9 mouse cellular contexts compared by ENCODE assay signal in genomic region chr17:46644916-46645475, GRCm38 (mm10). TPM values are rescaled to one million over a fixed set of nuclear protein-coding genes. Genes with fewer than 3 reads are reported as not detected.
A peak's percentile ranks its signal among the peaks of the same experiment; 100 is the strongest.
DNase-seq lines count a peak whose midpoint lies in the region; ATAC-seq and TF ChIP-seq lines count a peak whose summit lies in the region.
"Had no signal": no experiment of that assay in that cellular context is flagged by ENCODE, and none has a peak within 500 bp of the region (broad histone marks: within the 10 kb centered on the region; RNA-seq: fewer than 3 reads in every experiment).

No protein-coding gene starts in this region.

- H3K27me3 ChIP-seq in lung, embryonic 15.5 days, result no peaks in the 10 kb centered on the region
- no peaks in the 10 kb centered on the region for H3K27me3 ChIP-seq in stomach, postnatal 0 days (ENCODE audit: control insufficient read depth, insufficient read depth, low read length)

- H3K36me3 ChIP-seq in lung, embryonic 15.5 days, result peaks cover 23% of the 10 kb centered on the region; the same call in 1 of the 2 replicates
- peaks cover 15% of the 10 kb centered on the region; the same call in 1 of the 2 replicates for H3K36me3 ChIP-seq in stomach, postnatal 0 days (ENCODE audit: control insufficient read depth, insufficient read depth, low read length)

- DNase-seq in gastrocnemius, postnatal 10 days, result peak; percentile 60
- DNase-seq in gastrocnemius, postnatal 36 days, result no peak
- DNase-seq in brain, adult 2 months (ENCODE audit: low read depth, low spot score), result peak; percentile 37
- DNase-seq in gastrocnemius, postnatal 14 days, result peak; percentile 48
- peak; percentile 93 to 94 for DNase-seq in kidney, adult 8-10 months
- peak; percentile 90 for DNase-seq in stomach, postnatal 0 days (ENCODE audit: low spot score)
- DNase-seq in T-cell, adult 2 months (ENCODE audit: low spot score), result no peak

- 6% methylated on average over 11 of the region's 11 CpGs for WGBS in lung, embryonic 15.5 days
- 4% methylated on average over 10 of the region's 11 CpGs for WGBS in stomach, postnatal 0 days

- peak overlapping the region; percentile 93 for H3K4me2 ChIP-seq in lung, embryonic 15.5 days
- peak overlapping the region; percentile 95 for H3K4me2 ChIP-seq in stomach, postnatal 0 days (replicated peaks; ENCODE audit: low read depth)

- TF ChIP-seq EP300 in stomach, postnatal 0 days (optimal IDR thresholded peaks at IDR 0.05), result no peak

- no peaks in the 10 kb centered on the region for H3K9me3 ChIP-seq in lung, embryonic 15.5 days
- no peaks in the 10 kb centered on the region for H3K9me3 ChIP-seq in stomach, postnatal 0 days (ENCODE audit: control insufficient read depth, low read length)

- peak overlapping the region; percentile 73 for H3K27ac ChIP-seq in lung, embryonic 15.5 days
- peak overlapping the region; percentile 91 for H3K27ac ChIP-seq in stomach, postnatal 0 days (replicated peaks)

- H3K9ac ChIP-seq in lung, embryonic 15.5 days, result peak overlapping the region; percentile 68
- H3K9ac ChIP-seq in stomach, postnatal 0 days (ENCODE audit: low read length), result peak overlapping the region; percentile 74

- no peak for TF ChIP-seq CTCF in stomach, postnatal 0 days (IDR thresholded peaks at IDR 0.05; ENCODE audit: low read depth)

- peak overlapping the region; percentile 97 for H3K4me3 ChIP-seq in lung, embryonic 15.5 days
- H3K4me3 ChIP-seq in stomach, postnatal 0 days (ENCODE audit: low read depth, low read length), result peak overlapping the region; percentile 60

- ATAC-seq in lung, embryonic 15.5 days (ENCODE audit: borderline replicate concordance, extremely low read depth, low FRiP score, low TSS enrichment), result no peak
- ATAC-seq in stomach, postnatal 0 days (ENCODE audit: low FRiP score, low TSS enrichment), result peak; percentile 82

- H3K4me1 ChIP-seq in lung, embryonic 15.5 days, result peaks cover 32% of the 10 kb centered on the region
- no peaks in the 10 kb centered on the region for H3K4me1 ChIP-seq in stomach, postnatal 0 days (replicated peaks; ENCODE audit: control insufficient read depth, insufficient read depth)

- intact Hi-C loops in gastrocnemius, postnatal 36 days (cut with DNase I), result loop anchor here (5.0 kb wide), 1 partner anchor 77 kb away; no protein-coding TSS in a partner anchor
- intact Hi-C loops in gastrocnemius, postnatal 14 days (cut with DNase I; ENCODE audit: low total_unique reads), result no loop called here

RNA-seq across cellular contexts. Expression of gene Klc4, which starts 0.8 kb away (rescaled TPM):
- total RNA-seq in gastrocnemius, postnatal 10 days (2021), result 10 to 100 TPM; 18.7 to 19.5 TPM
- total RNA-seq in gastrocnemius, postnatal 36 days (2021), result 10 to 100 TPM; 11.7 to 11.8 TPM
- total RNA-seq in gastrocnemius, postnatal 14 days (2021), result 10 to 100 TPM; 13.7 to 14.9 TPM
- 24.9 and 25.8 TPM in 2 replicates for polyA plus RNA-seq in lung, embryonic 15.5 days (2015; fragmentation: Nextera tagmentation; extraction: Ambion mirVana)
- 34.5 and 34.8 TPM in 2 replicates for polyA plus RNA-seq in stomach, postnatal 0 days (2015; fragmentation: Nextera tagmentation; extraction: Ambion mirVana)

RNA-seq across cellular contexts. Expression of gene Mrpl2, which starts 1.0 kb away (rescaled TPM):
- total RNA-seq in gastrocnemius, postnatal 10 days (2021), result 100 to 1,000 TPM; 101 to 117 TPM
- total RNA-seq in gastrocnemius, postnatal 36 days (2021), result 100 to 1,000 TPM in 1 of 2 experiments, 10 to 100 TPM in 1; 99.4 to 102 TPM
- 100 to 1,000 TPM; 102 to 107 TPM for total RNA-seq in gastrocnemius, postnatal 14 days (2021)
- 106 TPM in 2 replicates for polyA plus RNA-seq in lung, embryonic 15.5 days (2015; fragmentation: Nextera tagmentation; extraction: Ambion mirVana)
- 96.4 and 98.8 TPM in 2 replicates for polyA plus RNA-seq in stomach, postnatal 0 days (2015; fragmentation: Nextera tagmentation; extraction: Ambion mirVana)

RNA-seq across cellular contexts. Expression of gene Cul7, which starts 5.1 kb away (rescaled TPM):
- 10 to 100 TPM; 39.8 to 50.5 TPM for total RNA-seq in gastrocnemius, postnatal 10 days (2021)
- 1 to 10 TPM; 5.8 to 5.9 TPM for total RNA-seq in gastrocnemius, postnatal 36 days (2021)
- 10 to 100 TPM; 20.1 to 25.5 TPM for total RNA-seq in gastrocnemius, postnatal 14 days (2021)
- 48.2 and 49.5 TPM in 2 replicates for polyA plus RNA-seq in lung, embryonic 15.5 days (2015; fragmentation: Nextera tagmentation; extraction: Ambion mirVana)
- 12.9 and 14.0 TPM in 2 replicates for polyA plus RNA-seq in stomach, postnatal 0 days (2015; fragmentation: Nextera tagmentation; extraction: Ambion mirVana)

RNA-seq across cellular contexts. Expression of gene Ptk7, which starts 15.7 kb away (rescaled TPM):
- 10 to 100 TPM; 12.6 to 19.3 TPM for total RNA-seq in gastrocnemius, postnatal 10 days (2021)
- under 1 TPM; 0.79 to 0.94 TPM for total RNA-seq in gastrocnemius, postnatal 36 days (2021)
- 1 to 10 TPM; 5.8 to 7.2 TPM for total RNA-seq in gastrocnemius, postnatal 14 days (2021)
- 134 and 142 TPM in 2 replicates for polyA plus RNA-seq in lung, embryonic 15.5 days (2015; fragmentation: Nextera tagmentation; extraction: Ambion mirVana)
- 29.4 and 32.1 TPM in 2 replicates for polyA plus RNA-seq in stomach, postnatal 0 days (2015; fragmentation: Nextera tagmentation; extraction: Ambion mirVana)
- total RNA-seq: neutrophil, adult 5-6 weeks had no signal

RNA-seq across cellular contexts. Expression of gene Rrp36, which starts 29.2 kb away (rescaled TPM):
- 10 to 100 TPM; 12.8 to 18.2 TPM for total RNA-seq in gastrocnemius, postnatal 10 days (2021)
- 1 to 10 TPM; 7.5 to 9.9 TPM for total RNA-seq in gastrocnemius, postnatal 36 days (2021)
- total RNA-seq in gastrocnemius, postnatal 14 days (2021), result 10 to 100 TPM in 1 of 2 experiments, 1 to 10 TPM in 1; 9.5 to 11.8 TPM
- polyA plus RNA-seq in lung, embryonic 15.5 days (2015; fragmentation: Nextera tagmentation; extraction: Ambion mirVana), result 55.1 and 56.2 TPM in 2 replicates
- 37.2 and 38.1 TPM in 2 replicates for polyA plus RNA-seq in stomach, postnatal 0 days (2015; fragmentation: Nextera tagmentation; extraction: Ambion mirVana)

Comparison
In these comparisons a context has a peak if more than half of its experiments do, and no peak if none do; other contexts are left out.
1. DNase-seq: peak in gastrocnemius, postnatal 10 days (single experiment), brain, adult 2 months (single experiment), gastrocnemius, postnatal 14 days (single experiment), kidney, adult 8-10 months (2 of 2) and stomach, postnatal 0 days (single experiment); none in gastrocnemius, postnatal 36 days (0 of 2) and T-cell, adult 2 months (single experiment).